Mouse (Mus musculus): ENCODE measurements at regions not wholly inside any gene's neighbourhood (a gene's known extent, or its start where the extent isn't known, plus 50 kb on each side); places are given as distances from the start of the nearest gene placed in this dataset.

DNA sequence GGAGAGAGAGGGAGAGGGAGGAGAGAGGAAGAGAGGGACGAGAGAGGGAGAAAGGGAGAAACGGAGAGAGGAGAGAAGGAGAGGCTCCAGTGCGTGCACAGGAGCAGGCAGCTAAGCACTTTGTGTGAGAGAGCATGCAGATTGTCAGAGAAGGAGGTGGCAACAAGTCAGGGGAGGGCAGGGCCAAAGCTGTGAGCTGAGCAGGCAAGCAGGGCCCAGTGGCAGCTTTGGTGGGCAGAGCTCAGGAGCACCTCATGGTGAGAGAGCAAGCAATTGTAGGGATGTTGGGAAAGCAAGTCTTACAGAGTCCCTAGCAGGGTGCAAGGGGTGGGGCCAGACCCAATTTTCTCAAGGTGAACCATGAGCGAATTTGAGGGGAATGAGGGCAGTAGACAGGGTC, 234.3 kb upstream of the Hey2 start:
- Histone ChIP-seq H3K27me3 (replicated peaks) (no peaks in the 10 kb centered on the region), H3K4me3 (no peak overlapping the region), H3K27ac (no peak overlapping the region), H3K4me2 (replicated peaks) (no peak overlapping the region), H3K9me3 (no peaks in the 10 kb centered on the region), H3K36me3 (no peaks in the 10 kb centered on the region), H3K9ac (no peak overlapping the region), H3K4me1 (no peaks in the 10 kb centered on the region)
- WGBS, result 29% methylated on average over 4 of the region's 4 CpGs
- ATAC-seq (ENCODE audit: low FRiP score, low read depth), result no peak

DNA sequence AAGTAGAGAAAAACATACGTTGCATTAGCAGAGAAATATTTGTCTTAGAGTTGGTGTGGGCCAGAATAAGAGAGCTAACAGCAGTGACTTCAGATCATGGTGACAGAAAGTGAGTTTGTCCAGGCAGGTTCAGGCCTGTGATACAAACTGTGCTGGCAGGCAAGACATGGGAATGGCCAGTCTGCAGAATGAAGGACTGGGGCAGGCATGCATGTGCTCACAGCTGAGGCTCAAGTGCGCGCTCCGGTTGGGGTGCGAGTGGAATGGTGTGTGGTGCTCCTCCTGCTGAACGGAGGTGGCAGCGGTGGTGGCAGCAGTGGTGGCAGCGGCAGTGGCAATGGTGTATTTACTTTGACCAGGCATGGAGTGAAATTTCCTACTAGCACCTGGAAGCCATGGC, 233.8 kb upstream of the Hey2 start:
- Histone ChIP-seq H3K4me2 (replicated peaks) (no peak overlapping the region), H3K9ac (no peak overlapping the region), H3K36me3 (no peaks in the 10 kb centered on the region), H3K27me3 (replicated peaks) (no peaks in the 10 kb centered on the region), H3K9me3 (no peaks in the 10 kb centered on the region), H3K4me3 (no peak overlapping the region), H3K4me1 (no peaks in the 10 kb centered on the region), H3K27ac (no peak overlapping the region)
- no peak for ATAC-seq (ENCODE audit: low FRiP score, low read depth)
- WGBS, result 65% methylated on average over 8 of the region's 8 CpGs

DNA sequence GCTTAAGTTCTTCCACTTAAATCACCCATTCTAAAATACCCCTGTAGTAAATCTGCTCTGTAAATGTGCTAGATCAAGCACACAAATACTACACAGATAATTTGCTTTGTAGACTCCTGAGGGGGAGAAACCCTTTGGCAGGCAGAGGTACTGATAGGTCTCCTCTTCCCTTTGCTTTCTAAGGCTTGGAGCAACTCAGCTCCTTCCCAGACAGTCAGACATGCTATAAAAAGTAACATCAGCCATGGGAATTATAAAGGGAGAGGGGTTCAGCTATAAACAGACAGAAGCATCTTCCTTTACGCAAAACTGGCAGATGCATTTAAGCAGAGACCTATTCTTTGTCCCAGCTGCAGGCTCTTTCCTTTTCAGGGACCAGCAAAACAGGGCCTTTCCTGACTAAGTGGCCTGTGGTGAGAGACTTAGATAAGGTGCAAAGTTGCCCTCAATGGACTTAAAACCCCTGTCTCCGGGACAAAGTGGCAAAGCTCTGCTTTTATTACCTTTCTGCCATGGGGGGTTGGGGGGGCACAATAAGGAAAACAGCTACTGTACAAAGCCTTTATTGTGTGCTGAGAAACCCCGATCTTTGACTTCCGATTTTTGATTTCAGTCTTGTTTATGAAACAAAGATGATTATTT, 231.5 kb upstream of the Hey2 start:
- Histone ChIP-seq H3K4me2 (replicated peaks) (no peak overlapping the region), H3K27me3 (replicated peaks) (no peaks in the 10 kb centered on the region), H3K9me3 (no peaks in the 10 kb centered on the region), H3K36me3 (no peaks in the 10 kb centered on the region), H3K4me1 (no peaks in the 10 kb centered on the region), H3K27ac (no peak overlapping the region), H3K9ac (no peak overlapping the region), H3K4me3 (no peak overlapping the region)
- WGBS, result 63% methylated on average over 4 of the region's 4 CpGs
- ATAC-seq (ENCODE audit: low FRiP score, low read depth), result no peak

DNA sequence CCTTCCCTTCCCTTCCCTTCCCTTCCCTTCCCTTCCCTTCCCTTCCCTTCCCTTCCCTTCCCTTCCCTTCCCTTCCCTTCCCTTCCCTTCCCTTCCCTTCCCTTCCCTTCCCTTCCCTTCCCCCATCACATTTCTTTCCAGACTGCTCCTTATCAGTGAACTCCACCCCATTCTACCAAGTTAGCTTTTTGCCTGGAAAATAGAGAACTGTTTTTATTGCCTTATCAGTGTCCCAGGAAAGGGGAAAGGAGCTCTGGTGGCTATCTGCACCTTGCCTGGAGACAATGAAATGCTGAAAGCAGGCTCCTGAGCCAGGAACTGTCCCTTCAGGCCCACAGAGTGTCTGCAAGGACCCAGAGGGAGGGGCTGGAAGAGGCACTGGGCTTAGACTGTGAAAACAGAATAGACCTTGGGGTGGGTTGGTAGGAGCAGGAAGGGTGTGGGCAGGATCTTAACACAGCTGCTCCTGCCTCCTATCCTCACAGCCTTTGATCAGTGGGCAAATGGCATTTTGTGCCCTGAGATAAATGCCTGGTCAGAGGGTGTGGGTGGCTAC, 226.1 kb upstream of the Hey2 start:
- Histone ChIP-seq H3K4me2 (replicated peaks) (no peak overlapping the region), H3K36me3 (no peaks in the 10 kb centered on the region), H3K9me3 (no peaks in the 10 kb centered on the region), H3K27ac (no peak overlapping the region), H3K4me3 (no peak overlapping the region), H3K27me3 (replicated peaks) (no peaks in the 10 kb centered on the region), H3K4me1 (no peaks in the 10 kb centered on the region), H3K9ac (no peak overlapping the region)
- ATAC-seq (ENCODE audit: low FRiP score, low read depth), result no peak

DNA sequence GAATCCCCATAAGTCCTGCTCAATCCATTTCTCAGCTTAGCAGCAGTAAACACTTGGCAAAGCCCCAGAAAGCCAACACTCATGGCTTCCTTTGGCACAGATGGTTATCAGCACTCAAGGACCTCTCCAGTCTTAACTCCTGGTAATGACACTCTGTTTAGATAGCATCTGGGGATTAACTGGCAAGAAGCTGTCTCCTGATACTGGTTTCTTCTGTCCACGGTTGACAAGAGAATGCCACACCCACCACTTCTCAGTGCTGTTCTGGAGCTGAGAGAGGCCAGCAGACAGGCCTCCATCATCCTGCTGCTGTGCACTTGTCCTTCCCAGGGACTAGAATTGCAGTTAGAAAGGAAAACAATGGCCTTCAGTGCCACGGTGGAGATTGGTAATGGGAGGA, 220.1 kb upstream of the Hey2 start:
- Histone ChIP-seq H3K4me2 (replicated peaks) (no peak overlapping the region), H3K27ac (no peak overlapping the region), H3K9ac (no peak overlapping the region), H3K9me3 (no peaks in the 10 kb centered on the region), H3K36me3 (no peaks in the 10 kb centered on the region), H3K4me1 (no peaks in the 10 kb centered on the region), H3K27me3 (replicated peaks) (no peaks in the 10 kb centered on the region), H3K4me3 (no peak overlapping the region)
- no peak for ATAC-seq (ENCODE audit: low FRiP score, low read depth)
- WGBS, result 43% methylated on average over 2 of the region's 2 CpGs

DNA sequence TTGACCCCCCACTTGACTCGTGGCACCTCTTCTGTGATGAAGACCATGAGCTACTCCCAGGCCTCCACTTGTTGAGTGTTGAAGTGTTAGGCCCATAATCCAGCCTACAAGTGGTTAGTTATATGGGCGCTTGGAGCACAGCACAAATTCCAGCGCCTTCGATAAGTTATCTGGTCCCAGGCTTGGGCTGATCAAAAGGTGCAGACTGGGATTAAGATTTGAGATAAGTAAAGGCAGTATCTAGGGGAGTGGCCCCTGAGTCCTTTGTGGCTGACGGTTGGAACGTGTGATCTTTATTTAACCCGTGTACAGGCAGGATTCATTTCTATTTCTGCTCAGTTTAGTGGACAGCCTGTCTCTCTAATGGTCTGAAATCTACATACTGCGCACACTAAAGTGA, 210.7 kb upstream of the Hey2 start:
- no peak overlapping the region for H3K4me3 ChIP-seq
- H3K36me3 ChIP-seq, result no peaks in the 10 kb centered on the region
- no peaks in the 10 kb centered on the region for H3K27me3 ChIP-seq (replicated peaks)
- H3K27ac ChIP-seq, result no peak overlapping the region
- whole genome bisulfite sequencing, result 89% methylated on average over 8 of the region's 8 CpGs
- H3K9ac ChIP-seq, result no peak overlapping the region
- no peak for ATAC-seq (ENCODE audit: low FRiP score, low read depth)
- H3K4me1 ChIP-seq, result no peaks in the 10 kb centered on the region
- H3K4me2 ChIP-seq (replicated peaks), result no peak overlapping the region
- H3K9me3 ChIP-seq, result no peaks in the 10 kb centered on the region

DNA sequence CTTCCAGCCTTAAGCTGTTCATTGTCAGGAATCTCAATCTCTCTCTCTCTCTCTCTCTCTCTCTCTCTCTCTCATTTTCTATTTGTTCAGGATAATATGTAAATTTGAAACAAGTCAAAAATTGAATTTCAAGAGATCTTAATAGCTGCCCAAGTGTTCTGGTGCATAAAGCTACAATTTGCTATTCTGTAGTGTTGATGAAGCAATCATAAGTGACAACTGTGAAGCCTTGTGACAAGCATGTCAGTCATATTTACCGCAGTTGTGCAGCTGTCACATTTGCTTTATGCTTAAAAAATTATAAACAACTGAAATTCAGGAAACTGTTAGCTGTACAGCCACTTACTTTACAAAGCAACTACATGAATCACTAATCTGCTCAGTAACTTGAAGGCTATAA, 208.6 kb upstream of the Hey2 start:
- 98% methylated on average over 1 of the region's 1 CpGs for WGBS
- Histone ChIP-seq H3K9ac (no peak overlapping the region), H3K4me3 (no peak overlapping the region), H3K27me3 (replicated peaks) (no peaks in the 10 kb centered on the region), H3K9me3 (no peaks in the 10 kb centered on the region), H3K27ac (no peak overlapping the region), H3K4me2 (replicated peaks) (no peak overlapping the region), H3K4me1 (no peaks in the 10 kb centered on the region), H3K36me3 (no peaks in the 10 kb centered on the region)
- no peak for ATAC-seq (ENCODE audit: low FRiP score, low read depth)

DNA sequence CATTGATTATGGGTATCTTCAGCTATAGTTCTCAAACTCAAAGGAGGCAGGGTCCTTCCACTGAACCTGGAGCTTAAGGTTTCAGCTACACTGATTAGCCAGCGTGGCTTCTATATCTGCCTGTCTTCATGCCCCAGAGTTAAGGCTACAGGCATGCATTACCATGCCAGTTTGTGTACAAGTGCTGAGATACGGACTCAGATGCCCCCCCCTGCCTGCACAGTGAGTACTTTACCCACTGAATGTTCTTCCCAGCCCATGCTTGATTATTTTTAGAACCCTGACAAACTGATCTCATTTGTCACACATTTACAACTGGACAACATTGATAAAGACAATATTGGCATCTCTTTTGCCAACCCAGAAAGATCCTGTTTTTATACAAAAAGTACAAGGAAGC, 206.8 kb upstream of the Hey2 start:
- H3K4me2 ChIP-seq (replicated peaks), result no peak overlapping the region
- H3K9ac ChIP-seq, result no peak overlapping the region
- H3K4me3 ChIP-seq, result no peak overlapping the region
- H3K27ac ChIP-seq, result no peak overlapping the region
- H3K4me1 ChIP-seq, result no peaks in the 10 kb centered on the region
- no peak for ATAC-seq (ENCODE audit: low FRiP score, low read depth)
- H3K36me3 ChIP-seq, result no peaks in the 10 kb centered on the region
- WGBS, result 77% methylated on average over 2 of the region's 2 CpGs
- H3K9me3 ChIP-seq, result no peaks in the 10 kb centered on the region
- H3K27me3 ChIP-seq (replicated peaks), result no peaks in the 10 kb centered on the region

DNA sequence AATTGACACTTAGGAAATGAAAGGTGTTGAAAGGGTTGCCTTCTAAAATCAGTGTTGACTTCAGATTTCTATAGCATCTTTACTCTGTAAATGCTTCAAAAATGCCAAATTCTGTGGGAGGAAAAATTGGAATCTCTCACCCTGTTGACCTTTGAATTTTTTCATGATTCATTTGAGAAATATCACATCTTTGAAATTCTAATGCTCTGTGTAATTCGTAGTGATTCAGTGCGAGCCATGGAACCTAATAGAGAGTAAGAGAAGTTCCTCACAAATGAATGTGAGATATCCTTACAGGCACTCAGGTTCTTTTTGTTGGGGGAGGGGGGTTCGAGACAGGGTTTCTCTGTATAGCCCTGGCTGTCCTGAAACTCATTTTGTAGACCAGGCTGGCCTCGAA, 193.0 kb upstream of the Hey2 start:
- Histone ChIP-seq H3K4me2 (replicated peaks) (no peak overlapping the region), H3K9me3 (no peaks in the 10 kb centered on the region), H3K36me3 (no peaks in the 10 kb centered on the region), H3K4me3 (no peak overlapping the region), H3K27me3 (replicated peaks) (no peaks in the 10 kb centered on the region), H3K4me1 (no peaks in the 10 kb centered on the region), H3K9ac (no peak overlapping the region), H3K27ac (no peak overlapping the region)
- no peak for ATAC-seq (ENCODE audit: low FRiP score, low read depth)
- 84% methylated on average over 4 of the region's 4 CpGs for WGBS

DNA sequence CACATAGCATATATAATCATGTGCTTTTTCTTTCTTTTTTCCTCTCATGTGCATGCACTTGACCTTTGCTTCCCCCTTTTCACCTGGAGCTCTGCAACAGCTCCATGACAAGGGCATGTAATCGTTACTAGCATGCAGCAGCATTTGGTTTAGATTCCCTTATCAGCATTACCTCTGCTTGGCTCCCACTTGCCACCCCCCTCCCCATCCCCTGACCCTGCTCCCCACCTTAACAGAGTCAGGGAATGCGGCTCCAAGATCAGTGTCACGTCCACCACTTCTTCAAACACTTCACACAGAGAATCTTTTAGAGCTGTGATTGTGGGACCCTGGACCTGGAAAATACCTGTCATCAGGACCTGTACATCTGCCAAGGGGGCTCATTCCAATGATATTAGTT, 192.2 kb upstream of the Hey2 start:
- Histone ChIP-seq H3K9me3 (no peaks in the 10 kb centered on the region), H3K36me3 (no peaks in the 10 kb centered on the region), H3K27me3 (replicated peaks) (no peaks in the 10 kb centered on the region), H3K4me1 (no peaks in the 10 kb centered on the region), H3K4me2 (replicated peaks) (no peak overlapping the region), H3K27ac (no peak overlapping the region), H3K4me3 (no peak overlapping the region), H3K9ac (no peak overlapping the region)
- WGBS, result 74% methylated on average over 3 of the region's 3 CpGs
- ATAC-seq (ENCODE audit: low FRiP score, low read depth), result no peak

DNA sequence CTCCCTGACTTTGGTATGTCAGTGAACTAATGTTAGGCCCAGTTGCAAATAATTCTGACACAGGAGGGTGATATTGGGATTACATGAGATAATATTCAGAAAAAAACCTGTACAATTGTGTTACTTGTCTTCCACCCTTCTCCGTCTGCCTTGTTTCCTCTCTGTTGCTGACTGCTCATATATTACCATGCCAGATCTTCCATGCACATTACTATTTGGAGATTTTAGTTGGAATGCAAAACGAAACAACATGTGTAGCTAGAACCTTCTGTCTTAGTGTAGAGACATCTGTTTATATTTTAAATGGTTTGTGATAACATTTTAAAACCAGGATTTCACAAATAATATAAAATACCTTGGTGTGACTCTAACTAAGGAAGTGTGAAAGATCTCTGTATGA, 188.1 kb upstream of the Hey2 start:
- no peak overlapping the region for H3K9ac ChIP-seq
- no peaks in the 10 kb centered on the region for H3K36me3 ChIP-seq
- no peak overlapping the region for H3K4me2 ChIP-seq (replicated peaks)
- no peaks in the 10 kb centered on the region for H3K4me1 ChIP-seq
- H3K27ac ChIP-seq, result no peak overlapping the region
- WGBS, result 82% methylated on average over 2 of the region's 2 CpGs
- ATAC-seq (ENCODE audit: low FRiP score, low read depth), result no peak
- no peaks in the 10 kb centered on the region for H3K27me3 ChIP-seq (replicated peaks)
- H3K4me3 ChIP-seq, result no peak overlapping the region
- no peaks in the 10 kb centered on the region for H3K9me3 ChIP-seq

DNA sequence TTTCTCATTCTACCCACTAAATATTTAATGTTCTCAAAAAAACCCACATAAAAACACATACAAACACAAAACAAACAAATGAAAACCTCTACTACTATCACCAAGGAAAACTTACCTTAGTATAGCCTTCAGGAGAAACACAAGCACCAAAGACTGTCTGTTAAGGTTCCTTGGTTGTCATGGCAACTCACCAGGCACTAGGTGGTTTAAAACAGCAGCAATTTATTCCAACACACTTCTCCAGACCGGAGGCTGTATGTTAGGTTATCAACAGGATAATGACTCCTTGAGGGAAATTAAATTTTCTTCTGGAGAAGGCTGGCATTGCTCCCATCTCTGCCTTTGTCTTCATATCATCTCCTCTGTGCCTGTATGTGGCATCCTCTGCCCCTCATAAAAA, 183.8 kb upstream of the Hey2 start:
- Histone ChIP-seq H3K27ac (no peak overlapping the region), H3K27me3 (replicated peaks) (no peaks in the 10 kb centered on the region), H3K4me2 (replicated peaks) (no peak overlapping the region), H3K4me3 (no peak overlapping the region), H3K9me3 (no peaks in the 10 kb centered on the region), H3K4me1 (no peaks in the 10 kb centered on the region), H3K9ac (no peak overlapping the region), H3K36me3 (no peaks in the 10 kb centered on the region)
- no peak for ATAC-seq (ENCODE audit: low FRiP score, low read depth)
- WGBS, result 53% methylated on average over 1 of the region's 1 CpGs

DNA sequence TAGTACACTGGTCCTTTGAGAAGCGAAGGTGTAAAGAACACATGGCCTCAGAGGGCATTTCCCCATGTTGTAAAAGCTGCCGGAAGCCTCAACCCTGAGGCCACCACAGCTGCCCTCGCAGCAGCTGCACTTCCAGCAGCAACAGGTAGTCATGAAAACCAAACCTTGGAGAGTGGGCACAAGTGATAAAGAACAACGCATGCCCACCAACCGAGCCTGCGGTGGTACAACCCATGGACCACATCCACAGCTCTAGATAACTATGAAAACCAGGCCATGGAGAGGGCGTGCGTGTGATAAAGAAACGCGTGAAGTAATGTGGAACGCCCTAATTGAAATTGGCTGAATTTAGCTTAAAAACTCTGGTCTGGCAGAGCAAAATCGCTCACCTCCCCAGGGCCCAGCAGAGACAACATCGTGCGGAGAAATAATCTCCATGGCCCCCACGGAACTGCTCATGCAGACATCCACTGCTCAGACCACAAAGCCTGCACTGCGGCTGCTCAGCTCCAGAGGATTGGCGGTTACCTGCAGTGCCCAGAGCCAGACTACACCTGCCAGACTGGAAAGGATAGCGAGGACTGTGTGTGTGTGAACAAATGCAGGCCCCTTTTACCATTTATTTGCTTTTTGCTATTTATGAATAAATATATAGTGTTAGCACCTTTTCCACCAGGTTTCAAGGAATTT, 170.2 kb upstream of the Hey2 start:
- 83% methylated on average over 18 of the region's 18 CpGs for WGBS
- no peaks in the 10 kb centered on the region for H3K4me1 ChIP-seq
- H3K4me2 ChIP-seq (replicated peaks), result no peak overlapping the region
- no peaks in the 10 kb centered on the region for H3K27me3 ChIP-seq (replicated peaks)
- H3K9ac ChIP-seq, result no peak overlapping the region
- H3K27ac ChIP-seq, result no peak overlapping the region
- H3K4me3 ChIP-seq, result no peak overlapping the region
- no peak for ATAC-seq (ENCODE audit: low FRiP score, low read depth)
- H3K9me3 ChIP-seq, result no peaks in the 10 kb centered on the region
- H3K36me3 ChIP-seq, result no peaks in the 10 kb centered on the region
